Mouse (Mus musculus) monocyte, adult 59 days (primary cell): ENCODE measurements around the gene H2al1o. TPM values are rescaled to one million over a fixed set of nuclear protein-coding genes. Genes with fewer than 3 reads are reported as not detected.

Source experiments
- total RNA-seq, 2 experiments: library from RNA; stranded (reverse); gene quantifications; one replicate each; pipeline ENCODE4 v1.2.4; 2023

H2al1o gene
- not detected for total RNA-seq

GRCm38 (mm10) chrX:9572309-9572708 lies at the start of gene H2al1o:
H2al1o (minus strand) TSS chrX:9572409.

Other genes with a start within 250 kb of the H2al1o start
- gene H2al1k, start 221.8 kb downstream of the H2al1o start, total RNA-seq: not detected
- gene Cybb, start 84.6 kb downstream of the H2al1o start, total RNA-seq: 1,000 to 10,000 TPM; 1,383 to 1,550 TPM
- gene Dynlt3, start 90.6 kb upstream of the H2al1o start, total RNA-seq: 10 to 100 TPM; 27.9 to 49.7 TPM